8 mouse cellular contexts compared by ENCODE assay signal in genomic region chr7:45332685-45333425, GRCm38 (mm10). TPM values are rescaled to one million over a fixed set of nuclear protein-coding genes. Genes with fewer than 3 reads are reported as not detected.
DNase-seq lines count a peak whose midpoint lies in the region; ATAC-seq lines count a peak whose summit lies in the region.

No protein-coding gene starts in this region.

- peak; percentile 61 for DNase-seq in ovary, postnatal 36 days (ENCODE audit: low spot score)
- no peak for DNase-seq in ovary, postnatal 10 days (ENCODE audit: low spot score)
- peak; percentile 39 for DNase-seq in cerebellum, adult 8-10 months
- peak; percentile 52 for DNase-seq in gastrocnemius, postnatal 14 days
- DNase-seq in intestine, embryonic 14.5 days (ENCODE audit: low spot score) = peak; percentile 80
- DNase-seq in natural killer cell, adult 2 months (ENCODE audit: low spot score in 2 of 2) = peak; percentile 44 to 52
- no peak for DNase-seq in spleen, postnatal 14 days (ENCODE audit: low spot score in 2 of 2)

- no peaks in the 10 kb centered on the region for H3K9me3 ChIP-seq in intestine, embryonic 14.5 days (ENCODE audit: control insufficient read depth, low read length)
- no peaks in the 10 kb centered on the region for H3K9me3 ChIP-seq in liver, embryonic 15.5 days (replicated peaks)

- no peaks in the 10 kb centered on the region for H3K36me3 ChIP-seq in intestine, embryonic 14.5 days (ENCODE audit: control insufficient read depth, insufficient read depth, low read length)
- no peaks in the 10 kb centered on the region for H3K36me3 ChIP-seq in liver, embryonic 15.5 days (replicated peaks)

- 2% methylated on average over 22 of the region's 22 CpGs for WGBS in intestine, embryonic 14.5 days
- WGBS in liver, embryonic 15.5 days (ENCODE audit: insufficient replicate concordance) = 4% methylated on average over 22 of the region's 22 CpGs

- H3K4me1 ChIP-seq in intestine, embryonic 14.5 days (replicated peaks; ENCODE audit: control insufficient read depth, insufficient read depth, low read length) = peaks cover 29% of the 10 kb centered on the region
- peaks cover 17% of the 10 kb centered on the region for H3K4me1 ChIP-seq in liver, embryonic 15.5 days (replicated peaks)

- intact Hi-C loops in gastrocnemius, postnatal 14 days (cut with DNase I; ENCODE audit: low total_unique reads) = no loop called here

- peak overlapping the region; percentile 65 for H3K4me3 ChIP-seq in intestine, embryonic 14.5 days (ENCODE audit: low read depth, low read length)
- peak overlapping the region; percentile 56 for H3K4me3 ChIP-seq in liver, embryonic 15.5 days (replicated peaks)

- H3K27ac ChIP-seq in intestine, embryonic 14.5 days (ENCODE audit: low read depth) = peak overlapping the region; percentile 89
- no peak overlapping the region for H3K27ac ChIP-seq in liver, embryonic 15.5 days (replicated peaks)

- H3K9ac ChIP-seq in intestine, embryonic 14.5 days (ENCODE audit: low read length) = peak overlapping the region; percentile 69
- 0 out of 2 replicates have a peak overlapping the region, but pooled peaks have one; percentile 27 for H3K9ac ChIP-seq in liver, embryonic 15.5 days

- H3K4me2 ChIP-seq in intestine, embryonic 14.5 days (ENCODE audit: low read length) = peak overlapping the region; percentile 93
- H3K4me2 ChIP-seq in liver, embryonic 15.5 days = peak overlapping the region; percentile 74

- ATAC-seq in intestine, embryonic 14.5 days (replicated peaks; ENCODE audit: low FRiP score, low TSS enrichment, low read depth) = peak; percentile 66
- peak; percentile 23; the same call in 1 of the 2 replicates for ATAC-seq in liver, embryonic 15.5 days (ENCODE audit: insufficient read depth)

- no peaks in the 10 kb centered on the region for H3K27me3 ChIP-seq in intestine, embryonic 14.5 days (replicated peaks; ENCODE audit: control insufficient read depth, insufficient read depth, low read length)
- H3K27me3 ChIP-seq in liver, embryonic 15.5 days = peaks cover 68% of the 10 kb centered on the region

RNA-seq across cellular contexts. Expression of gene Trpm4, which starts 0.7 kb away (rescaled TPM):
- 10 to 100 TPM; 23.5 to 24.5 TPM for total RNA-seq in gastrocnemius, postnatal 14 days (2021)
- 18.7 and 21.3 TPM in 2 replicates for polyA plus RNA-seq in intestine, embryonic 14.5 days (2014; fragmentation: Nextera tagmentation; extraction: Ambion mirVana)
- polyA plus RNA-seq in liver, embryonic 15.5 days (2015; fragmentation: Nextera tagmentation; extraction: Ambion mirVana) = 1.3 and 1.5 TPM in 2 replicates

RNA-seq across cellular contexts. Expression of gene Hrc, which starts 2.2 kb away (rescaled TPM):
- 100 to 1,000 TPM; 711 to 744 TPM for total RNA-seq in gastrocnemius, postnatal 14 days (2021)
- 0.58 and 0.63 TPM in 2 replicates for polyA plus RNA-seq in intestine, embryonic 14.5 days (2014; fragmentation: Nextera tagmentation; extraction: Ambion mirVana)
- 0.31 and 0.54 TPM in 2 replicates for polyA plus RNA-seq in liver, embryonic 15.5 days (2015; fragmentation: Nextera tagmentation; extraction: Ambion mirVana)

RNA-seq across cellular contexts. Expression of gene Ppfia3, which starts 34.0 kb away (rescaled TPM):
- under 1 TPM; 0.69 to 0.78 TPM for total RNA-seq in gastrocnemius, postnatal 14 days (2021)
- 5.5 and 5.8 TPM in 2 replicates for polyA plus RNA-seq in intestine, embryonic 14.5 days (2014; fragmentation: Nextera tagmentation; extraction: Ambion mirVana)
- 0.09 and 0.14 TPM in 2 replicates for polyA plus RNA-seq in liver, embryonic 15.5 days (2015; fragmentation: Nextera tagmentation; extraction: Ambion mirVana)

RNA-seq across cellular contexts. Expression of gene Lin7b, which starts 37.5 kb away (rescaled TPM):
- 1 to 10 TPM in 1 of 2 experiments, under 1 TPM in 1; 0.49 to 1.6 TPM for total RNA-seq in gastrocnemius, postnatal 14 days (2021)
- polyA plus RNA-seq in intestine, embryonic 14.5 days (2014; fragmentation: Nextera tagmentation; extraction: Ambion mirVana) = 3.0 and 3.2 TPM in 2 replicates
- polyA plus RNA-seq in liver, embryonic 15.5 days (2015; fragmentation: Nextera tagmentation; extraction: Ambion mirVana) = not detected in 2 replicates

RNA-seq across cellular contexts. Expression of gene Slc6a21, which starts 55.5 kb away (rescaled TPM):
- total RNA-seq in gastrocnemius, postnatal 14 days (2021) = not detected
- not detected in 2 replicates for polyA plus RNA-seq in intestine, embryonic 14.5 days (2014; fragmentation: Nextera tagmentation; extraction: Ambion mirVana)
- not detected in 2 replicates for polyA plus RNA-seq in liver, embryonic 15.5 days (2015; fragmentation: Nextera tagmentation; extraction: Ambion mirVana)

Comparison
In these comparisons a context has a peak if more than half of its experiments do, and no peak if none do; other contexts are left out.
1. DNase-seq: peak in ovary, postnatal 36 days (single experiment), cerebellum, adult 8-10 months (single experiment), gastrocnemius, postnatal 14 days (single experiment), intestine, embryonic 14.5 days (single experiment) and natural killer cell, adult 2 months (2 of 2); none in ovary, postnatal 10 days (single experiment) and spleen, postnatal 14 days (0 of 2).